Mouse (Mus musculus) cerebellum, adult 9-11 months (tissue): ENCODE measurements around the gene Gnai1.

ENCODE experiments used
- DNase-seq: peaks from one replicate; pipeline ENCODE4 v3.0.0; 2022

Gnai1 gene

GRCm38 (mm10) chr5:18282095-18282494 is 78.1 kb downstream of the Gnai1 start:
- DNase-seq, result no peak

- no peak for DNase-seq
Observed at GRCm38 (mm10) chr5:18274352-18274940, 85.7 kb downstream of the Gnai1 start.

- no peak for DNase-seq
Observed at GRCm38 (mm10) chr5:18273291-18274284, 86.6 kb downstream of the Gnai1 start.

- no peak for DNase-seq
Observed at GRCm38 (mm10) chr5:18250379-18251017, 109.7 kb downstream of the Gnai1 start.

GRCm38 (mm10) chr5:18249132-18249531 is 111.0 kb downstream of the Gnai1 start:
- no peak for DNase-seq

- no peak for DNase-seq
Observed at GRCm38 (mm10) chr5:18229396-18229795, 130.8 kb downstream of the Gnai1 start.

- DNase-seq, result no peak
Observed at GRCm38 (mm10) chr5:18228866-18229265, 131.3 kb downstream of the Gnai1 start.

GRCm38 (mm10) chr5:18220873-18221272 is 139.3 kb downstream of the Gnai1 start:
- peak; percentile 70 for DNase-seq

GRCm38 (mm10) chr5:18218292-18218691 is 141.9 kb downstream of the Gnai1 start:
- no peak for DNase-seq

- DNase-seq, result no peak
Observed at GRCm38 (mm10) chr5:18217856-18218255, 142.3 kb downstream of the Gnai1 start.
